Mouse (Mus musculus) small intestine, adult 2 months (tissue): ENCODE measurements at regions not wholly inside any gene's neighbourhood (a gene's known extent, or its start where the extent isn't known, plus 50 kb on each side); places are given as distances from the start of the nearest gene placed in this dataset.

Experiments
- CTCF ChIP-seq: fragments of 200-500 bp; IDR thresholded peaks from 2 replicates; pipeline ENCODE4 v1.5.1; 2012; ENCODE audit warnings: low read depth, mild to moderate bottlenecking, control low read depth, inconsistent platforms, low read length, moderate library complexity, mixed read lengths; ENCODE audit not compliant: insufficient replicate concordance, insufficient read length; ENCODE audit errors: extremely low read depth
- POLR2A ChIP-seq: fragments of 200-500 bp; IDR thresholded peaks from 2 replicates; pipeline ENCODE4 v1.6.1; 2012; ENCODE audit warnings: low read depth, mild to moderate bottlenecking, control low read depth, inconsistent platforms, low read length, moderate library complexity

GRCm38 (mm10) chr2:93096078-93096729, 50.2 kb upstream of the Prdm11 start:
- no peak for TF ChIP-seq CTCF
- no peak for TF ChIP-seq POLR2A
